Mouse (Mus musculus): ENCODE measurements at regions not wholly inside any gene's neighbourhood (a gene's known extent, or its start where the extent isn't known, plus 50 kb on each side); places are given as distances from the start of the nearest gene placed in this dataset.
"Not testable (repeated sequence)": the region's sequence is repeated elsewhere in the genome, so short reads cannot be mapped to it uniquely, and the experiment has no call there.

GRCm38 (mm10) chr13:6829346-6829745 is 180.8 kb upstream of the Pfkp start:
- H3K27me3 ChIP-seq (ENCODE audit: insufficient read depth, low read length): no peaks in the 10 kb centered on the region
- H3K4me3 ChIP-seq (replicated peaks; ENCODE audit: low read length): no peak overlapping the region
- peaks cover 57% of the 10 kb centered on the region for H3K9me3 ChIP-seq (ENCODE audit: low read length)
- TF ChIP-seq NANOG (IDR thresholded peaks at IDR 0.05; ENCODE audit: borderline replicate concordance, low read length) (no peak), CTCF (conservative IDR thresholded peaks at IDR 0.05; ENCODE audit: low read length) (no peak), POU5F1 (IDR thresholded peaks at IDR 0.05; ENCODE audit: borderline replicate concordance, low read length) (no peak)
- 0 out of 2 replicates have a peak, but pooled peaks cover 4% of the 10 kb centered on the region for H3K36me3 ChIP-seq (ENCODE audit: insufficient read depth, low read length)
- H3K4me1 ChIP-seq (replicated peaks; ENCODE audit: low read depth, low read length): no peaks in the 10 kb centered on the region

DNA sequence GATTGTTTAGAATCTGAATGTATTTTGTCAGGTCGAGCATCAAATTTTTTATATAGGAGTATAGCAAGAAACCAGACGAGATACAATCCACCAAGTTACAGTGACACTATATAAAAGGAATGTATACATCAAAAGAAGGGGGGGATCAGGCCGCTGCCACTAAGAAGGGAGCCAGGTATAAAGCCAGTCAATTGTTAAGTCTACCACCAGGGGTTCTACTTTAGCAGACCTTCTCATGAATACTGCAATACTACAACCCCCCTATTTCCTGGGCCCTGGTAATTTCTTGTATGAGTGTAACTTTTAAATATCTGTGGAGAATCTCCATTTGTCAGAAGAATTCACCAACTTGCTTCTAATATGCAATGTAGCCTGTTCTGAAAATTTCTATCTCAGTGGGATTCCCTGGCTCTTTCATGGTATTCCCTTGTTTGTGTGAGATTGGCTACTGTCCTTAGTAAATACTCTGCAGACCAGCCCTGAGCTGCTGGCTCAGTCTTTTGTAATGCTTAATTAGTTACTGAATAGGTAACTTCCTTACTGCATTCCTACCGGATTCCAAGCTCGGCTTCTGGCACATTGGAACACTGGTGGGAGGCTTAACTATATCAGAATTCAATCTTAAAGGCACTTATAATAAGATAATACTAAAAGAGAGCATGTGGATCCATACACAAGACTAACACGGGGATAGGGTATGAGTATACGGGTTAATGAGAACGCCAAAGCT is 180.2 kb upstream of the Pfkp start:
- H3K4me1 ChIP-seq (replicated peaks; ENCODE audit: low read depth, low read length): not testable (repeated sequence)
- peaks cover 57% of the 10 kb centered on the region for H3K9me3 ChIP-seq (ENCODE audit: low read length)

GRCm38 (mm10) chr13:6802243-6803157 is 153.9 kb upstream of the Pfkp start:
- TF ChIP-seq NANOG (IDR thresholded peaks at IDR 0.05; ENCODE audit: borderline replicate concordance, low read length) (no peak), POU5F1 (IDR thresholded peaks at IDR 0.05; ENCODE audit: borderline replicate concordance, low read length) (no peak), CTCF (conservative IDR thresholded peaks at IDR 0.05; ENCODE audit: low read length) (no peak)
- Histone ChIP-seq H3K4me3 (replicated peaks; ENCODE audit: low read length) (no peak overlapping the region), H3K27me3 (ENCODE audit: insufficient read depth, low read length) (no peaks in the 10 kb centered on the region), H3K36me3 (ENCODE audit: insufficient read depth, low read length) (no peaks in the 10 kb centered on the region), H3K9me3 (ENCODE audit: low read length) (no peaks in the 10 kb centered on the region), H3K4me1 (replicated peaks; ENCODE audit: low read depth, low read length) (no peaks in the 10 kb centered on the region)

More for the DNA sequence above, 180.2 kb upstream of the Pfkp start:
- H3K36me3 ChIP-seq (ENCODE audit: insufficient read depth, low read length); H3K4me3 ChIP-seq (replicated peaks; ENCODE audit: low read length); H3K27me3 ChIP-seq (ENCODE audit: insufficient read depth, low read length): not testable (repeated sequence)

GRCm38 (mm10) chr13:6767936-6768588 is 119.5 kb upstream of the Pfkp start:
- H3K9me3 ChIP-seq (ENCODE audit: low read length): peaks cover 8% of the 10 kb centered on the region
- no peaks in the 10 kb centered on the region for H3K36me3 ChIP-seq (ENCODE audit: insufficient read depth, low read length)
- no peak overlapping the region for H3K4me3 ChIP-seq (replicated peaks; ENCODE audit: low read length)
- H3K4me1 ChIP-seq (replicated peaks; ENCODE audit: low read depth, low read length): no peaks in the 10 kb centered on the region
- no peaks in the 10 kb centered on the region for H3K27me3 ChIP-seq (ENCODE audit: insufficient read depth, low read length)
- TF ChIP-seq NANOG (IDR thresholded peaks at IDR 0.05; ENCODE audit: borderline replicate concordance, low read length): no peak
- TF ChIP-seq POU5F1 (IDR thresholded peaks at IDR 0.05; ENCODE audit: borderline replicate concordance, low read length): no peak
- no peak for TF ChIP-seq CTCF (conservative IDR thresholded peaks at IDR 0.05; ENCODE audit: low read length)

- Histone ChIP-seq H3K4me1 (replicated peaks; ENCODE audit: low read depth, low read length) (no peaks in the 10 kb centered on the region), H3K4me3 (replicated peaks; ENCODE audit: low read length) (no peak overlapping the region), H3K36me3 (ENCODE audit: insufficient read depth, low read length) (no peaks in the 10 kb centered on the region), H3K27me3 (ENCODE audit: insufficient read depth, low read length) (no peaks in the 10 kb centered on the region), H3K9me3 (ENCODE audit: low read length) (no peaks in the 10 kb centered on the region)
- peak; percentile 40 for TF ChIP-seq CTCF (conservative IDR thresholded peaks at IDR 0.05; ENCODE audit: low read length)
- no peak for TF ChIP-seq POU5F1 (IDR thresholded peaks at IDR 0.05; ENCODE audit: borderline replicate concordance, low read length)
Observed at GRCm38 (mm10) chr13:6757151-6757550, 108.6 kb upstream of the Pfkp start.

DNA sequence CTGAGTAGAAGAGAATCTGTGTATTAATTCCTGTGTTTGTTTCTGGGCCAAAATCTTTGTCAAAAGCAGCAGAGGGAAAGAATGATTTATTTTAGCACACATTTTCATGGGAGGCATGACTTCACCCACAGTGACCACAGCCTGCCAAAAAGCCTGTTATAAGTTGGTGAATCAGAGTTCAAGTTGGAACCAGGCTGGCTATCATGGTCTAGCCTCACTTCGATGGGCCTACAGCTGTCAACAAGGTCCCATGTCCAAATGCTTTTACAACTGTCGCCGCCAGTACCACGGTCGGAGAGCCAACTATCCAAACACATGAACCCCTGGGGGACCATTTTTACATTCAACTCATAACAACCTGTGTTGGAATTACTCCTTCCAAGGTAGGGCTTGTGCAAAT is 103.0 kb upstream of the Pfkp start:
- H3K9me3 ChIP-seq (ENCODE audit: low read length): no peaks in the 10 kb centered on the region
- H3K36me3 ChIP-seq (ENCODE audit: insufficient read depth, low read length): no peaks in the 10 kb centered on the region
- H3K27me3 ChIP-seq (ENCODE audit: insufficient read depth, low read length): no peaks in the 10 kb centered on the region
- no peaks in the 10 kb centered on the region for H3K4me1 ChIP-seq (replicated peaks; ENCODE audit: low read depth, low read length)
- H3K4me3 ChIP-seq (replicated peaks; ENCODE audit: low read length): no peak overlapping the region
- TF ChIP-seq CTCF (conservative IDR thresholded peaks at IDR 0.05; ENCODE audit: low read length) (no peak), POU5F1 (IDR thresholded peaks at IDR 0.05; ENCODE audit: borderline replicate concordance, low read length) (no peak), NANOG (IDR thresholded peaks at IDR 0.05; ENCODE audit: borderline replicate concordance, low read length) (no peak)

DNA sequence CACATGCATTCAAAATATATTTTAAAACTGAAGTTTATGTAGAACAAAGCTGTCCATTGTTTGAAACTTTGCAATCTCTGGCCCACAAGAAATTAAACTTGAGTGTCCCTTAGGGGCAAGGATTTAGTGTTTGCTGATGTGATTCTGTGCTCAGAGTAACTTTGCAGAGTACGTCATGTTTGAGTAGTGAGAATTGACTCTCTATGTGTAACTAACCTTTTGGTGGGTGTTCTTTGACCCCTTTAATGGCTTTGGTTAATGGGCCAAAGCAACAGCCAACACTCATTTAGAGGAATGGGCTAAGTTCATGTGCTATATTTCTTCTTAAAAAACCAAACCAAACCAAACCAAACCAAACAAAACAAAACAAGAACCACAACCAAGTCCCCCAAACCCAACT is 102.6 kb upstream of the Pfkp start:
- H3K9me3 ChIP-seq (ENCODE audit: low read length): no peaks in the 10 kb centered on the region
- no peak overlapping the region for H3K4me3 ChIP-seq (replicated peaks; ENCODE audit: low read length)
- TF ChIP-seq POU5F1 (IDR thresholded peaks at IDR 0.05; ENCODE audit: borderline replicate concordance, low read length): no peak
- no peak for TF ChIP-seq CTCF (conservative IDR thresholded peaks at IDR 0.05; ENCODE audit: low read length)
- TF ChIP-seq NANOG (IDR thresholded peaks at IDR 0.05; ENCODE audit: borderline replicate concordance, low read length): no peak
- H3K27me3 ChIP-seq (ENCODE audit: insufficient read depth, low read length): no peaks in the 10 kb centered on the region
- no peaks in the 10 kb centered on the region for H3K4me1 ChIP-seq (replicated peaks; ENCODE audit: low read depth, low read length)
- no peaks in the 10 kb centered on the region for H3K36me3 ChIP-seq (ENCODE audit: insufficient read depth, low read length)

DNA sequence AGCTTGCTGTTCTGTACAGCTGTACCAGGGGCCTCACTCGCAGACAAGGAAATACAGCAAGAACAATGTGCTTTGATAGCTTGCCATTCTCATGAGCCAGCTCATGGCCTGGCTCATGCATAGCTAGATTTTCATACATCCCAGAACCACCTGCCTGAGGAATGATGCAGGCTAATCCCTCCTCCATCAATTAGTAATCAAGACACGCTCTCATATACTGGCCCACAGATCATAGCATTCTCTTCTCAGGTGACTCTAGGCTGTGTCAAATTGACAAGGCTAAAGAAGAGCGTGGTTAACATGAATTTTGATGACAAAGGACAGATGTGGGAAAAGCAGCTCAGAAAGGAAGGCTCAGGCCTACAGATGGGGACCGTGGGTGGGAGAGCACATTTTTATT is 93.3 kb upstream of the Pfkp start:
- H3K36me3 ChIP-seq (ENCODE audit: insufficient read depth, low read length): no peaks in the 10 kb centered on the region
- peaks cover 5% of the 10 kb centered on the region; the same call in 1 of the 2 replicates for H3K9me3 ChIP-seq (ENCODE audit: low read length)
- no peak overlapping the region for H3K4me3 ChIP-seq (replicated peaks; ENCODE audit: low read length)
- no peak for TF ChIP-seq NANOG (IDR thresholded peaks at IDR 0.05; ENCODE audit: borderline replicate concordance, low read length)
- TF ChIP-seq POU5F1 (IDR thresholded peaks at IDR 0.05; ENCODE audit: borderline replicate concordance, low read length): no peak
- no peak for TF ChIP-seq CTCF (conservative IDR thresholded peaks at IDR 0.05; ENCODE audit: low read length)
- H3K27me3 ChIP-seq (ENCODE audit: insufficient read depth, low read length): no peaks in the 10 kb centered on the region
- H3K4me1 ChIP-seq (replicated peaks; ENCODE audit: low read depth, low read length): no peaks in the 10 kb centered on the region
